Mouse (Mus musculus) erythroblast, embryonic 14.5 days (primary cell): ENCODE data around the gene Imp3.

Source experiments
- GATA1 ChIP-seq: IDR thresholded peaks from 2 replicates; pipeline ENCODE4 v1.6.1; 2012; ENCODE audit warnings: low read length, inconsistent platforms, mixed read lengths
- TAL1 ChIP-seq: IDR thresholded peaks from 3 replicates; pipeline ENCODE4 v1.6.1; 2012; ENCODE audit warnings: low read length, inconsistent platforms, mixed read lengths

DNA sequence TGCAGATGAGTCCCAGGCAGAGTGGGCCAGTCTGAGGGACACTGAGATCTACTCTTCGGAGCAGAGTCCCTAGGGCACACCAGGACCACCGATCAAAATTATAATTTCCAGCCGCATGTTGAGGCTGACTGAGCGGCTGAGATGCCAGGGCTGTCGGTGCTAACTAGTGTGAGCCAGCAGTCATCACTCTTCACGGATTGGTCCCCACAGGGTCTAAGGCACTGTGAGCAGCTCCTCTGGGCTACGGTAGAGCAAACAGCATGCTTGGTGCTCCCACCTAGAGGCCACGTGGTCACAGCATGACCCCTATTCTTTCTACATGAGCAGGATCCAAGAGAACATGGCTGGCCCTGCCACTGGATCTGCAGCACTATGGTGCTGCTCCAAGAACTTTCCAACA is 44.0 kb upstream of the Imp3 start:
- TF ChIP-seq GATA1 (no peak), TAL1 (no peak)
